Mouse (Mus musculus) megakaryocyte, embryonic 14.5 days (primary cell): ENCODE measurements at regions not wholly inside any gene's neighbourhood (a gene's known extent, or its start where the extent isn't known, plus 50 kb on each side); places are given as distances from the start of the nearest gene placed in this dataset.
"Not testable (repeated sequence)": the region's sequence is repeated elsewhere in the genome, so short reads cannot be mapped to it uniquely, and the experiment has no call there.

ENCODE experiments used
- FLI1 ChIP-seq: IDR thresholded peaks from 2 replicates; pipeline ENCODE4 v1.6.1; 2012; ENCODE audit warnings: low read length, inconsistent platforms, mixed read lengths
- GATA1 ChIP-seq: IDR thresholded peaks from 3 replicates; pipeline ENCODE4 v1.6.1; 2012; ENCODE audit warnings: mixed read lengths, low read length, inconsistent platforms, borderline replicate concordance

DNA sequence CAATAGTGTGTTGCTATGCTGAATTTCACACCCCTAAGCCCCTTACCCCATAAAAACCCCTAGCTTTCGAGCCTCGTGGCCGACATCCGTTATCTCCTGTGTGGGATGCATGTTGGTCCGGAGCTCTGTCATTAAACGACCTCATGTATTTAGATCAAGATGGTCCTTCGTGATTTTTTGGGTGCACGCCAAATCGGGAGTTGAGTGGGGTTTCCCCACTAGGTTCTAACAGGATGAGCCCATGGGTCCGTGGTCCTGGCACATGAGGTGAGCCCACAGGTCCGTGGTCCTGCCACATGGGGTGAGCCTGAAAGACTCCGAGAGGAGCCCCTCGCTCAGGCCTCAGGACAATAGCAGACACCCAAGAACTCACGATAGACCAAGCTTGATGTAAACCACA, 79.2 kb downstream of the Tmem17 start:
- TF ChIP-seq GATA1, FLI1: not testable (repeated sequence)
